Mouse (Mus musculus): Measurements from ENCODE around the gene Pfpl. TPM values are rescaled to one million over a fixed set of nuclear protein-coding genes. Genes with fewer than 3 reads are reported as not detected.

The Pfpl gene
- polyA plus RNA-seq, 1 experiment = not detected

DNA sequence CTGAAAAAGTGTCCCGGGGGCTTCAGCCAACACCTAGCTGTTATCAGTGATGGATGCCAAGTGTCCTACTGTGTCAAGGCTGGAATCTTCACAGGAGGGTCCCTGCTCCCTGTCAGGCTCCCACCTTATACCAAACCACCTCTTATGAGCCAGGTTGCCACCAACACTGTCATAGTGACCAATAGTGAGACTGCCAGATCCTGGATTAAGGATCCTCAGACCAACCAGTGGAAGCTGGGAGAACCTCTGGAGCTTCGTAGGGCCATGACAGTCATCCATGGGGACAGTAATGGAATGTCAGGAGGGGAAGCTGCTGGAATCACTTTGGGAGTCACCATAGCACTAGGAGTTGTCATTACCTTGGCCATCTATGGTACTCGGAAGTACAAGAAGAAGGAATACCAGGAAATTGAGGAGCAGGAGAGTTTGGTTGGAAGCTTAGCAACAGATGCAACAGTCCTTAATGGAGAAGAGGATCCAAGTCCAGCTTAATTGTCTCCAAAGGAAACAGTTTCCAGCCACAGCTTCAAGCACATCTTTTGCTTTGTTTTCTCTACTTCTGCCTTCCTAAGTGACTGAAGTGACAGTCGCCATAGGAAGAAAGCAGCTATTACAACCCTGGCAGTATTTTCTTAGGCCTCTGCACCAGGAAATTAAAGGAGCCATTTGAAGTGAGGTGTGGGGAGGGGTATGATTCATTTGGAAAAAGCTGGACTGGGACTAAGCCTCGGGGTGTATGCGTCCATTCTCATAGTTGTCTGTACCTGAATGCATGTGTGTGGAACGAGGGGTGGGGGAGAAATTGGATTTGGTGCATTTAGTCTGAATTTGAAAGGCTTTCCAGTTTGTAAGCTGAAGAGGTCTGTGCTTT, 35.4 kb downstream of the Pfpl start:
- 63% methylated on average over 7 of the region's 7 CpGs for WGBS
- Histone ChIP-seq H3K27ac (ENCODE audit: insufficient read depth, low read depth, low read length) (no peak overlapping the region), H3K4me1 (ENCODE audit: control insufficient read depth, insufficient read depth, low read length) (no peaks in the 10 kb centered on the region), H3K4me3 (ENCODE audit: insufficient read depth, low read depth, low read length) (no peak overlapping the region)
- TF ChIP-seq CTCF (IDR thresholded peaks at IDR 0.05; ENCODE audit: insufficient read depth, low read depth, low read length) = no peak
- TF ChIP-seq POLR2A (IDR thresholded peaks at IDR 0.05; ENCODE audit: insufficient read depth, low read depth, low read length) = no peak

DNA sequence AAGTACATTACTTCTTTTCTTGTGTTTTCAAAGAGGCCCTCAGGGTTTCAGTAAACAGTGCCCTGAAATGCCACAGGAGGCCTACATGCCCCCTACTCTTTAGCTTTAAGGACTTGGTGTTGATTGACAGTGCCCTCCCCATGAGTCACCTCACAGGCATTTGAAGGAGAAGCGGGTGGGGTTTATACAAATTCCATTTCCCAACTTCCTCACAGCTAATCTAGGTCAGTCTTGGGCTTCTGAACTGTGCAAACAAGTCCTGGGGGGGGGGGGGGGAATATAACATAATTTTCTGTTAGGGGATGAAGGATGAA, 36.0 kb downstream of the Pfpl start:
- Histone ChIP-seq H3K4me1 (ENCODE audit: control insufficient read depth, insufficient read depth, low read length) (no peaks in the 10 kb centered on the region), H3K4me3 (ENCODE audit: insufficient read depth, low read depth, low read length) (no peak overlapping the region), H3K27ac (ENCODE audit: insufficient read depth, low read depth, low read length) (no peak overlapping the region)
- TF ChIP-seq CTCF (IDR thresholded peaks at IDR 0.05; ENCODE audit: insufficient read depth, low read depth, low read length) = no peak
- no peak for TF ChIP-seq POLR2A (IDR thresholded peaks at IDR 0.05; ENCODE audit: insufficient read depth, low read depth, low read length)
- 48% methylated on average over 1 of the region's 1 CpGs for WGBS

DNA sequence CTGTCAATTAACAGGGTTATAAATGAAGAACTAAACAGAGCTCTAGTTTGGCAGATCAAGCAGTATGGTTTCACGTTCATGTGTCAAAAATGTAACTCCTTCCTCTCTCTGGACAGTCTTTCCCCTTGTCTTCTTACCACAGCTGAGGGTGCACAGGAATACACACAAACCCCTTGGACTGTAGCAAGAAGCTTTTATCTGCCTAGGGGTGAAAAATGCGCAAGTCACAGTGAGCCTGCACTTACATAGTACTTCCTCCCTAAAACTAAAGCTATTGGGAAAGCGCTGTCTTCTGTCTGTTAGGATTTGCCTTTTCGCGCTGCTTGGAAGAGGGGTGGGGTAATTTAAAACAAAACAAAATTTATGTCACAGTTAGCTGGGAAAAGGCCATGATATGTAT, 36.4 kb downstream of the Pfpl start:
- 84% methylated on average over 5 of the region's 5 CpGs for WGBS
- Histone ChIP-seq H3K4me1 (ENCODE audit: control insufficient read depth, insufficient read depth, low read length) (no peaks in the 10 kb centered on the region), H3K4me3 (ENCODE audit: insufficient read depth, low read depth, low read length) (no peak overlapping the region), H3K27ac (ENCODE audit: insufficient read depth, low read depth, low read length) (no peak overlapping the region)
- no peak for TF ChIP-seq CTCF (IDR thresholded peaks at IDR 0.05; ENCODE audit: insufficient read depth, low read depth, low read length)
- no peak for TF ChIP-seq POLR2A (IDR thresholded peaks at IDR 0.05; ENCODE audit: insufficient read depth, low read depth, low read length)

DNA sequence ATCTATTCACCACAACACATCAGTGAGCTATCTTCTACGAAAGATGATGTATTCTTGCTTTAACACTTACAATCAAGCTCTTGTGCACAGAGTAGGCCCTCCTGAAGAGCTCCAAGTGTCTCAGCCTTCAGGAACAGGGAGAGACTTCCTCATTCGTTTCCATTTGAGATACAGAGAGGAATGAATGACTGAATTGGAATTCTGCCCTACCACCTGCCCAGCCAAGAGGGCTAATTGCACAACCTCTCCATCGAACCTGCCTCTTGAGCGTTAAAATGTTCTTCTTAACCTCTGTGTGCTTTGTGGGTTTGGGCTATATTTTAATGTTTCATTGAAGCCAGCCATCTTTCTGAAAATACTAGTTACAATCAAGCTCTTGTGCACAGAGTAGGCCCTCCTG, 37.0 kb downstream of the Pfpl start:
- no peak overlapping the region for H3K27ac ChIP-seq (ENCODE audit: insufficient read depth, low read depth, low read length)
- H3K4me1 ChIP-seq (ENCODE audit: control insufficient read depth, insufficient read depth, low read length) = no peaks in the 10 kb centered on the region
- H3K4me3 ChIP-seq (ENCODE audit: insufficient read depth, low read depth, low read length) = no peak overlapping the region
- no peak for TF ChIP-seq POLR2A (IDR thresholded peaks at IDR 0.05; ENCODE audit: insufficient read depth, low read depth, low read length)
- TF ChIP-seq CTCF (IDR thresholded peaks at IDR 0.05; ENCODE audit: insufficient read depth, low read depth, low read length) = no peak
- whole genome bisulfite sequencing = 65% methylated on average over 4 of the region's 4 CpGs

GRCm38 (mm10) chr19:12465530-12466144, 37.9 kb downstream of the Pfpl start:
- no peak for TF ChIP-seq POLR2A (IDR thresholded peaks at IDR 0.05; ENCODE audit: insufficient read depth, low read depth, low read length)
- TF ChIP-seq CTCF (IDR thresholded peaks at IDR 0.05; ENCODE audit: insufficient read depth, low read depth, low read length) = no peak
- 91% methylated on average over 10 of the region's 10 CpGs for WGBS
- no peaks in the 10 kb centered on the region for H3K4me1 ChIP-seq (ENCODE audit: control insufficient read depth, insufficient read depth, low read length)
- H3K27ac ChIP-seq (ENCODE audit: insufficient read depth, low read depth, low read length) = no peak overlapping the region
- no peak overlapping the region for H3K4me3 ChIP-seq (ENCODE audit: insufficient read depth, low read depth, low read length)

DNA sequence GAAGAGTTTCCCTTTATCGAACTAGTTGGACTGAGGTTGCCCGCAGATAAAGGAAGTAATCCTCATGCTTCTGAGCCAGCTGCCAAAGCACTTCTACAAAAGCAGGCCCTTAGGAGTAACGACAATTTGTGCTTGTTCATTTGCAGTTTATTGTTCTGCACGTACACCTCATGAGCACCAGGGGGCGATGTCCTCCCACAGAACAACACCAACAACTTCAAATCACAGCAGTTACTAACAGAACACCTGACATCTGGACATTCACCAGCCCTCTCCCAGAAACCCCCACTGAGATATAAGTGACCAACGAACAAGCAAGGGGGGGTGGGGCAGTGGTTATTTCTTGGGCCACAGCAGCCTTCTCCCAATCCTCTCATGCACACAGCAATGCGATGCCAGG, 38.5 kb downstream of the Pfpl start:
- H3K27ac ChIP-seq (ENCODE audit: insufficient read depth, low read depth, low read length) = no peak overlapping the region
- H3K4me3 ChIP-seq (ENCODE audit: insufficient read depth, low read depth, low read length) = no peak overlapping the region
- TF ChIP-seq CTCF (IDR thresholded peaks at IDR 0.05; ENCODE audit: insufficient read depth, low read depth, low read length) = no peak
- TF ChIP-seq POLR2A (IDR thresholded peaks at IDR 0.05; ENCODE audit: insufficient read depth, low read depth, low read length) = no peak
- 14% methylated on average over 7 of the region's 7 CpGs for WGBS
- H3K4me1 ChIP-seq (ENCODE audit: control insufficient read depth, insufficient read depth, low read length) = no peaks in the 10 kb centered on the region

DNA sequence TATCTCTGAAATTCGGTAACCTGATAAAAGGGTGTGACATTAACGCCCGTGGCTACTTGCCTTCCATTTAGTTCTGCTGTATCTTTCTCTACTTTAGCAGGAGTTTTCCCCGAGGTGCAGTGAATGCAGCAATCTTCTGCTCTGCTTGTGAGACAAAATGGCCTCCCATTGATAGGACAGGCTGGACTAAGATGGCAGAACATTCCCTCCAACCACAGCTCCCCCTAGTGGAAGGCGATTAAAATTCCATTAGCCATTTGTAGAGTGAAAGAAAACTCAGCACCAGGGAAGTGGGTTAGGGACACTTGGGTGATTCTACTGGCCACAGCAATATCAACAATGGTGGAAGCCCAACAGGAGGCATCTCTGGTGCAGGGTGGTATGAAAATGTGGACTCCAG, 39.7 kb downstream of the Pfpl start:
- 85% methylated on average over 5 of the region's 5 CpGs for WGBS
- no peak overlapping the region for H3K27ac ChIP-seq (ENCODE audit: insufficient read depth, low read depth, low read length)
- TF ChIP-seq CTCF (IDR thresholded peaks at IDR 0.05; ENCODE audit: insufficient read depth, low read depth, low read length) = no peak
- TF ChIP-seq POLR2A (IDR thresholded peaks at IDR 0.05; ENCODE audit: insufficient read depth, low read depth, low read length) = no peak

GRCm38 (mm10) chr19:12471866-12472265, 44.2 kb downstream of the Pfpl start:
- peaks cover 8% of the 10 kb centered on the region for H3K4me1 ChIP-seq (ENCODE audit: control insufficient read depth, insufficient read depth, low read length)
- TF ChIP-seq CTCF (IDR thresholded peaks at IDR 0.05; ENCODE audit: insufficient read depth, low read depth, low read length) (no peak), POLR2A (IDR thresholded peaks at IDR 0.05; ENCODE audit: insufficient read depth, low read depth, low read length) (no peak)
- WGBS = 65% methylated on average over 3 of the region's 3 CpGs
- H3K4me3 ChIP-seq (ENCODE audit: insufficient read depth, low read depth, low read length) = no peak overlapping the region
- no peak overlapping the region for H3K27ac ChIP-seq (ENCODE audit: insufficient read depth, low read depth, low read length)

More for the DNA sequence above, 39.7 kb downstream of the Pfpl start:
- no peaks in the 10 kb centered on the region for H3K4me1 ChIP-seq (ENCODE audit: control insufficient read depth, insufficient read depth, low read length)
- no peak overlapping the region for H3K4me3 ChIP-seq (ENCODE audit: insufficient read depth, low read depth, low read length)

GRCm38 (mm10) chr19:12472381-12472976, 44.8 kb downstream of the Pfpl start:
- WGBS = 85% methylated on average over 5 of the region's 5 CpGs
- TF ChIP-seq POLR2A (IDR thresholded peaks at IDR 0.05; ENCODE audit: insufficient read depth, low read depth, low read length) (no peak), CTCF (IDR thresholded peaks at IDR 0.05; ENCODE audit: insufficient read depth, low read depth, low read length) (no peak)
- H3K4me1 ChIP-seq (ENCODE audit: control insufficient read depth, insufficient read depth, low read length) = peaks cover 9% of the 10 kb centered on the region
- no peak overlapping the region for H3K27ac ChIP-seq (ENCODE audit: insufficient read depth, low read depth, low read length)
- H3K4me3 ChIP-seq (ENCODE audit: insufficient read depth, low read depth, low read length) = no peak overlapping the region

Measured in olfactory bulb, adult 2 months (tissue).